Mouse (Mus musculus) gastrocnemius, postnatal 4 days (tissue): ENCODE measurements around the gene Has3. TPM values are rescaled to one million over a fixed set of nuclear protein-coding genes. Genes with fewer than 3 reads are reported as not detected.
A peak's percentile ranks its signal among the peaks of the same experiment; 100 is the strongest.

Experiments used
- DNase-seq, 2 experiments: peaks; one replicate each; pipeline ENCODE4 v3.0.0; 2021 to 2022; ENCODE audit warnings: low spot score in 2 of 2, mixed read lengths in 2 of 2
- total RNA-seq, 2 experiments: library from RNA; stranded (reverse); gene quantifications; 2 replicates each; pipeline ENCODE4 v1.2.3; 2021

Has3 gene
- total RNA-seq, 2 experiments from 2014 or later, result 2.4 to 2.5 TPM

DNA sequence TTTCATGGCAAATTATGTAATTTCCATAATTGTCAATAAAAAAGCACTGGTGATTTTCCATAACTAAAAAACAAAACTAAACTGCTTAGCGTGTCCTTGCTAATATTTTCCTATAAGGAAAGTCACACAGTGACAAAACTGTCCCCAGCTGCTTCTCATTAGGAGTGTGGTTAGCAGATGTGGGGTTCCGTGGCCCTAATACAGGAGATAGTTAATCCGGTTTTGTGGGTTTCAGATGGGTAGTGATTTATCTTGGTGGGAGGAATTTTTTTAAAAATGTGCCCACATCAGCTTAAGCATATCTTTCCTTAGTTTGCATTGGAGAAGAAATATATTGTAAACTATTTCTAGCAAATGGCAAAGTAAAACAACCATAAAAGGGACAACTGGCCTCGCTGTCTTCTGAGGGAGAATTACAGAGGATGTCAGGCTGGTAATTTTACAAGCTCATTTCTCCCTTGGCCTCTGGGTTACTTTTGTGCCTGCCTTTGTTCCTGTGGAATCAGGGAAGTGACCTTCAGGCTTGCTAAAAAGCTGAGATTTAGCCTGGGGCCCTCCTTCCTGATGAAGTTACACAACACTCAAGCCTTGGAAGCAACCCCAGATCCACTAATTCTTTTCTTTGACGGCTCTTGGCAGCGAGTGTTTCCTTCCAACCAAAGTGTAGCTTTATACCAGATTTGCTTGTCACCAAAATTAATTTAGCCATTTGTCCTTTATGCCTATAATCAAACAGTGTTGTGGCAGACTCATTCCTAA lies 59.3 kb downstream of the Has3 start:
- DNase-seq, result peak in 1 of 2 experiments; percentile 38

DNA sequence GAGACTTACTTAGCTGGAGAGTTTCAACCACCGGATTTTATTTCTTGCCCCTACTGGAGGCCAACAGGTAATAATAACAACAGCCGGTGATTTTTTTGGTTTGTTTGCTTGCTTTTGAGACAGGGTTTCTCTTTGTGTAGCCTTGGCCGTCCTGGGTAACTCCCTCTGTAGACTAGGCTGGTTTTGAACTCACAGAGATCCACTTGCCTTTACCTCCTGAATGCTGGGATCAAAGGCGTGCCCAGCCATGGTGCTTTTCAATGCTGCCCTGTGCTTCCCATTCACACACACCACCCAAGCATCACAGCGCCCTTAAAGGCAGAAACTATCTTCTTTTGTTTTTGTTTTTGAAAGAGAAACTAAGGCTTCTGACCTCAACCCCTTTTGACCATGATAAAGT lies 59.9 kb downstream of the Has3 start:
- no peak for DNase-seq

DNA sequence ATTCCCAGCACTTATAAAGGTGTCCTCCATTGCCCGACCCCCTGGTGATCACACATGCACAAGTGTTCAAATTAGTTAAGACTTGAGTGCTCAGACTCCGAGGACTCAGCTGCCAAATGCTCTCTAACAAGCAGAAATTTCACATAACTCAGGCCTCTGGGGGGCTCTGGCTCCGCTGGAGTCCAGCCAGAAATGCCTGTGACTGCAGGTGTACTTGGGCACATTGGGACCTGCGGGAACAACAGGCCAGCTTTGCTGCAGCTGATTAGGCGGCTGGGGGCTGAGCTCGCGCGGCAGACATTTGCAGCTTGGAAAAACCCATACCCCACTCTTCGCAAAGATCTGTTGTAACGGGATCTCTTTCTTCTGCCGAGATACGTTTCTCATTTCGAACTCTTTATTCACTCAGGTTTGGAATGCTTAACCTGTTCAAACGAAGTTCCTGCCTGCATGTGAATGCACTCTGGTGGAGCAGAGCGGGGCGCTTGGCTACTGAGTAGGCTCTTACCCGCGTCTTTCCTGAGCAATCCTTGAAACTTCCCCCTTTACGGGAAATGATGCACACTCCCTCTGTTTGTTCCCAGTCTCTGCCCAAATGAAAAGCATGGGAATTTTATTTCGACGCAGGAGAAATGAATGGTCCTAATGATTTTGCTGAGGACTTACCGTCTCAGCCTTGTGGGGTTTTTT lies 62.5 kb downstream of the Has3 start:
- DNase-seq, result peak in 1 of 2 experiments; percentile 36

DNA sequence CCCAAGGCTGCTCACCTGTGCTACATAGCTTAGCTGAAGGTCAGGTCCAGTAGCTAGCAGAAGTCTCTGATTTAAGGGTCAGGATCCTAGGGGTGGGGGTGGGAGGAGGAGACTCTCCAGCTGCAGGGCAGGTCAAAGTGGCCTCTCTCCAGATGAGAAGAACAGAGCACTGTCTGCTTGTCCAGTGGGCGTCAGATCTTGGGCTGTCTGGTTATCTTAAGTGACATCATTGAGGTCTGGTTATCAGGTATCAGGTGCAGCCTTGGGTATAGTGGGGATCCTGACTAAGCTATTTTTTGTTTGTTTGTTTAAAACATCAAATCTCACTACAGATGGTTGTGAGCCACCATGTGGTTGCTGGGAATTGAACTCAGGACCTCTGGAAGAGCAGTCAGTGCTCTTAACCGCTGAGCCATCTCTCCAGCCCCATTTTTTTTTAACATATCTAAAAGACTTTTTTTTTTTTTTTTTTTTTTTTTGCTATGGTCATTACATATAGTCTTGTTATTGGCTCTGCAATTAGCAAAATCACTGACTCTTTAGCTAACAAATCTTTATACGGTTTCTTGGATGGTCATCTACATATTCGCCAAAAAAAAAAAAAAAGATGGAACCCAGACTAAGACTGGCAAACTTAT lies 63.6 kb downstream of the Has3 start:
- no peak for DNase-seq

Other genes with a start within 250 kb of the Has3 start
- gene Tango6, start 187.2 kb upstream of the Has3 start, total RNA-seq, result 1 to 10 TPM; 9.1 to 9.3 TPM
- gene Utp4, start 23.4 kb downstream of the Has3 start, total RNA-seq, result 10 to 100 TPM; 20.5 to 25.4 TPM
- 10 to 100 TPM; 32.7 to 38.7 TPM for gene Sntb2, start 65.5 kb downstream of the Has3 start, total RNA-seq
- 10 to 100 TPM; 50.3 to 57.1 TPM for gene Vps4a, start 161.0 kb downstream of the Has3 start, total RNA-seq
- gene Pdf, start 178.4 kb downstream of the Has3 start, total RNA-seq, result 10 to 100 TPM; 22.7 to 26.5 TPM
- 10 to 100 TPM; 19.9 to 21.0 TPM for gene Cog8, start 186.4 kb downstream of the Has3 start, total RNA-seq
- 10 to 100 TPM; 35.4 to 39.1 TPM for gene Nip7, start 186.6 kb downstream of the Has3 start, total RNA-seq
- gene Tmed6, start 195.4 kb downstream of the Has3 start, total RNA-seq, result not detected
- gene Terf2, start 226.3 kb downstream of the Has3 start, total RNA-seq, result 10 to 100 TPM; 22.6 to 25.5 TPM